Mouse (Mus musculus): Measurements from ENCODE around the gene N4bp2l1.
"Not testable (repeated sequence)": the region's sequence is repeated elsewhere in the genome, so short reads cannot be mapped to it uniquely, and the experiment has no call there.

Gene N4bp2l1

DNA sequence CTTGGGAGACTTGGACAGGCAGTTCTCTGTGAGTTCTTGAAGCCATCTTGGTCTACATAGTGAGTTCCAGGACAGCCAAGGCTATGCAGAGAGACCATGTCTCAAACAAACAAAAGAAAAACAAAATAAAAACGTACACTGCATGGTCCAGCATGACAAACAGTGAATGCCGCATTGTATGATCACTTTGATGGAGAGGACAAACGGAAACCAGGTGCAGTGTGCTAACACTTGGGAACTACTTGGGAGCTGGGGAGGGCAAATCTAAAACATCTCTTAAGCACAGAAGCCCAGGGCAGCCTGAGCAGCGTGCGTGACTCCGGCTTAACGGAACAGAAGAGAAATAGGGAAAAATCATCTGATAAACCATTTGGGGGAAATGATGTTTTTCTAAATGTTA is at the start of gene N4bp2l1:
TSS of gene N4bp2l1 (minus strand) at position 101 of the 400 bp plus-strand sequence.
- no peak for DNase-seq (ENCODE audit: low spot score)

DNA sequence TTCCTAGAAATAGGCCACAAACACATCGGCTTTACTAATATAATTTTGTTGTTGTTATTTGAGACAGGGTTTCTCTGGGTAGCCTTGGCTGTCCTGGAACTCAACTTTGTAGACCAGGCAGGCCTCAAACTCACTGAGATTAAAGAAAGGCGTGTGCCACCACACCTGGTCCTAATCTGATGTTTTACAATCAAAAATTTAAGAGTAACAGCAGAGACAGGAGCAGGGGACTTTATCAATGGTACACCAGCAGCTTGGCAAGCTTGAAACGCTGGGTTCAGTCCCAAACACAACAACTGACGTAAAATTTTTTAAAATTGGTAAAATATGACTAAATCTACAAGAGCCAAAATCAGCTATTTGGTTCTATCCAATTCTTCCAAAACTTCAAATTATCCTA is 47.9 kb upstream of the N4bp2l1 start:
- no peak for DNase-seq (ENCODE audit: low spot score)

DNA sequence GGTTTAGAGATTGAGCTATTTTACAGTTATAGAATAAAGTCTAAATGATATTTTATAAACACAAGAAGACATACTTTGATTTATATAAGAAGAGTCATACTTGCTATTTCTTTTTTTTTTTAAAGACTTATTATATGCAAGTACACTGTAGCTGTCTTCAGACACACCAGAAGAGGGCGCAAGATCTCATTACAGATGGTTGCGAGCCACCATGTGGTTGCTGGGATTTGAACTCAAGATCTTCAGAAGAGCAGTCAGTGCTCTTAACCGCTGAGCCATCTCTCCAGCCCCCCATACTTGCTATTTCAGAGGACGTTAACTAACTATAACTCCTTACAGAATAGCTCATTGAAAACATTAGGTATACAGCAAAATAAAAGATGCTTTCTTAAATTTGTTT is 46.4 kb upstream of the N4bp2l1 start:
- DNase-seq (ENCODE audit: low spot score) = not testable (repeated sequence)

DNA sequence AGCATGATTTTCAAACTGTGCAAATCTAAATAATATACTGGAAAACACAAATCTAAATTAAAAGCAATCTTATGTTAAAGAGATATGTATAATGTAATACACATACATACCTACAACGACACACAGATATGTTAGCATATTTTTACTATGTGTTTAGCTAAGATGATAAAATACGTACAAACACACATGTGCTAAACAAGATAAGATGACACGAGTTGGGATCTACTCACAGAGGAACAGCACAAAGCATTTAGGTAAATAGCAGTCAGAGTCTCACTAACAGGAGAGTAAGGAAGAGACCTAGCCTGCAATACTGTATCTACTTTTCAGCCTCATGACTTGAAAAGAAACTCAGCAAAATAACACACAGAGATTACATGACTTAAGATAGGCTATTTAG is 44.5 kb upstream of the N4bp2l1 start:
- no peak for DNase-seq (ENCODE audit: low spot score)

DNA sequence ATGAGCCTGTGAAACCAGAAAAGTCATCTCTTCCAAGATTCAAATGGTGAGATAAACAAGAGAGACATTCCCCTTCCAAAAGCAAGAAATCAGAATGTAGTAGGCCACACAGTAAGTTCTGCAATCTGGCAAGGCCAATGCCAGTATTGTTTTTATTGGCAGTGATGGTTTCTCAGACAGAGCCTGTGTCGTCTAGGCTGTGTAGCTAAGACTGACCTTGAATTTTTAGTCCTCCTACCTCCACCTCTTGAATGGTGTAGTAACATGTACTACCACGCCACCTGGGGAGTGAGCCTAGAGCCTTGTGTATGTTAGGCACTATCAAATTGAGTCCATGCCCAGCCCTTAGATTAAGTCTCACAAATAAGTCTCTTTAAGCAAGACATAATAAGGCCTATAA is 32.7 kb upstream of the N4bp2l1 start:
- DNase-seq (ENCODE audit: low spot score) = no peak

DNA sequence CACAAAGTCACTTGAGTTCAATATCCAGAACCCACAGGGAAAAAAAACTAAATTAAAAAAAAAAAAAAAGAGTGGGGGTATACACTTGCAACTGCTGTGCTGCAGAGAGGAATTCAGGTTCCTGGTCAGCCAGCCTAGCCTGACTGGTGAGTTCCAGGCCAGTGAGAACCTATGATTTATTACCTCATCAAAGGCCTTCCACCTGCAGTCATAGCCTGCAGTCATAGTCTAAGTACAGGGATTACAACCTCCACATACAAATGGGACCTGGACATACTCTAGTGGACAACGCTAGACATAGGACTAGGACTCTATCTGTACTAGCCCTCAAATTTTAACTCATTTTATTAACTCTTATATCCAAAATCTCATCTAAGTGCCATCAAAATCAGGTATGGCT is 32.3 kb upstream of the N4bp2l1 start:
- no peak for DNase-seq (ENCODE audit: low spot score)

DNA sequence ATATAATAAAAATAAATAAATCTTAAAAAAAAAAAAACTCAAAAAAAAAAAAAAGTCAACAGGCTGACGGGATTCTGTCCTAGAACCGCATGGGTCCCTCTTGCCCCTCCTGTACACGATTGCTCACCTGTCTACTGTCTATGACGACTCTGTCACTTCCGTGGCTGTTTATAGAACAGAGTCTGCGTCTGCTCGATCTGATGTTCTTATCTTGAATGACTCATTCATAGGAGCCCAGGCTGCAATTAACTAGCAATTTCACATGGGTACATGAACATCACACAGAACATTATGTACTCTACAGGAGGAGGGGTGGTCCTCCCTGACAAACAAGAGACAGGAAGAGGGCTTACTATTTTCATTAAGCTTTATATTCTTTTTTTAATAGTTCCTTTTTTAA is 28.5 kb upstream of the N4bp2l1 start:
- DNase-seq (ENCODE audit: low spot score) = no peak

DNA sequence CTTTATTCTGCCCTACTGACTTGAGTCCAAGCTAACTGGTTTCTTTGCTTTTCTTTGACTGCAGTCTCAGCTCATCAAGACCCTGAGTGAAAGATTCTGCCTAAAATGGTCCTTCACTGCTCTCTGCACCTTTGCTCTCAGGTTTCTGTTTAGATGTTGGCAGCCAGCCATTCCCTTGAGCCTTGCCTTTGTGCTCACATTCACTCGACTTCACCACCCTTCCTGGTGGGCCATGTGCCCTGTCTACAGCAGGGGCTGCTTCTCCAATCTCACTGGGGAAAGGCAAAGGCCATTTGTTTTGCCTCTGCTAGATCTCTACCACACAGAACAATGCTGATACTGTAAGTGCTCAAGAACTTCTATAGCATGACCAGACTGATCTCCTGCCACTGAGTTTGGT is 25.8 kb upstream of the N4bp2l1 start:
- no peak for DNase-seq (ENCODE audit: low spot score)

DNA sequence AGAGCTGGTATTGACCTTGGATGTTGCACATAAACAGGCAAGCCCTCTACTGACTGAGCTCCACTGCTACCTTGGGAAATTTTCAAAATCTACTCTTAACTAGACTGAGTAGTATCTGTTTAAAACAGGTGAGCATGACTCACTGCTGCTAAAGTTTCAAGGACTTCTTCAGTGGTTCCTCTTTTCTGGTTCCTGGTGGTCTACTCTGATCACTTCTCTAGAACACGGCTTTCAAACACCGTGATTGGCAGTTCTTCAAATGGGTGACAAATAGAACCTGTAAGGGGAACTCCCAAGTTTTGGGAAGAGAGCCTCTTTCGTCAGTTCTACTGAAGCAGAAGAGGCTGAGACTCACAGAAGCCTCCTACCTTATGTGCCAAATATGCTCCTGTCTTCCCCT is 24.6 kb upstream of the N4bp2l1 start:
- peak; percentile 4 for DNase-seq (ENCODE audit: low spot score)

DNA sequence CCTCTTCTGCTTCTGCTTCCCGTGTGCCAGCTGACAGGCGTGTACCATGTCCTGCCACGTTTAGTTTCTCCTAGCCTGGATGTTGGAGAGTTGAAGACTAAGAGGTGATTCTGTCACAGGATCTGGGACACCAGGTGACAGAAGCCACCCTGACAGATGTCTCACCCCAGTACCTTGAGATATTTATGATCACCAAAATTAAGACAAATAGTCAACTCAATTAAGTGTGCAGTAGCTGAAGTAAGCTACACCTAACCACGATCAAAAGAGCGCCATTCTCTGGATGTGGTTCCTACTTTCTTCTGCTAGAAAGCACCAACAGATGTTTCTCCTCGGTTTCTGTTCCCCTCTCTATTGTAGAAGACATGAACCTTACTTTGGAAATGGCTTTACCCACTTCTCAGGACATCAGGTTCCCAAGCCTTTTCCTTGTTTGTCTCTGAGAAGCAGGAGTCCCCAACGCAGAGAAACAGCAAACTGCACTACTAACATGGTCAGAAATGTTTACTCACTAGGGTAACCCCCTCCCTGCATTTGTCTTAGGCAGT is 23.7 kb upstream of the N4bp2l1 start:
- DNase-seq (ENCODE audit: low spot score) = no peak

DNA sequence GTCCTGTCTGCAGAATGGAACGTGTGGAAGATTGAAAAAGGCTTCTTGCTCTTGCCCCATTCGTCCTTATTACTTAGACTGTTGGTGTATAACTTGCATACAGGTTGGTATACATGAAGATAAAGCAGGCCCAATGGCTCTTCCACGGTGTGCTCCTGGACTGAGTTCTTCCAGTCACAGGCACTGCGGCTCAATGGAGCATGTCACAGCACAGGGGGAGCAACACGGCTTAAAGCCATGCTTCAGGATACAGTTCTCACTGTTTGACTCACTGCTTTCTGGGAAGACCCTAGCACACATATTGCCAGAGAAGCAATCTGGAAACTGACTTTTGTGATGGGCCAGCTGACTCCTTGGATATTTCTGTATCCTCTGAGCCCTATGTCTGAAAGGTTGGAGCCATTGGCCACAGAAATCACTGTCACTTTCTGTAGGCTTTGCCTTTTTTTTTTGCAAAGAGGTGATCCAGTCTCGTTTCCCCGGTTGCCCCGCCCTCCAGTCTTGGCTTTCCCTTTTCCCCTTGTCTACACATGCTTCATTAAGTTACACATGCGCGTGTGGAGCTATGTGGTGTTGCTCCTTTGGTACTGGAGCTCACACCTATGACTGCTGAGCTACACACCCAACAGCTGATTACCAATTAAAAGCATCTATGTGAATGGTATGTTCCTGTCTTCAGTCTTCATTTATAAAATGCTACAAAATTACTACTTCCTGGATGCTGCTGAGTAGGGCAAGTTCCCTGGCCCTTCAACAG is 21.8 kb upstream of the N4bp2l1 start:
- no peak for DNase-seq (ENCODE audit: low spot score)

DNA sequence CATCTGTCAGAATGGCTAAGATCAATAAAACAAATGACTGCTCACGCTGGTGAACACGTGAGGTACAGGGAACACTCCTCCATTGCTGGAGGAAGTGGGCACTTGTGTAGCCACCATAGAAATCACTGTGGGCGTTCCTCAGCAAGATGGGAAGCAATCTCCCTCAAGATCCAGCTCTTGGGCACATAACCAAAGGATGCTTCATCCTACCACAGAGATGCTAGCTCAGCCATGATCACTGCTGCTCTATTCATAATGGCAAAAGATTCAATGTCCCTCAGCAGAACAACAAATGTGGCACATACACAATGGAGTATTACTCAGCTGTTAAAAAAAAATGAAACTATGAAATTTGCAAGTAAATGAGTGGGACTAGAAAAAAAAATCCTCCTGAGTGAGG is 19.7 kb upstream of the N4bp2l1 start:
- DNase-seq (ENCODE audit: low spot score) = no peak

DNA sequence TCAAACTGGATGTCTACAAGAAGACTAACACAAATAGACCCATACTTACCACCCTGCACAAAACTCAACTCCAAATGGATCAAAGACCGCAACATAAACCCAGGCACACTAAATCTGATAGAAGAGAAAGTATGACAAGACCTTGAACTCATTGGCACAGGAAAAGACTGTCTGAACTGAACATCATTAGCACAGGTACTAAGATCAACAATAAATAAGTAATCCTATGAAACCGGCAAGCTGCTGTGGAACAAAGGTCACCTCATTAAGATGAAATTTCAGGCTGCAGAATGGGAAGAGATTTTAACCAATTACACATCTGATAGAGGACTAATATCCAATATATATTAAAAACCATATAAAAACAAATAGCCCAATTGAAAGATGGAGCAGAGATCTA is 19.2 kb upstream of the N4bp2l1 start:
- no peak for DNase-seq (ENCODE audit: low spot score)

DNA sequence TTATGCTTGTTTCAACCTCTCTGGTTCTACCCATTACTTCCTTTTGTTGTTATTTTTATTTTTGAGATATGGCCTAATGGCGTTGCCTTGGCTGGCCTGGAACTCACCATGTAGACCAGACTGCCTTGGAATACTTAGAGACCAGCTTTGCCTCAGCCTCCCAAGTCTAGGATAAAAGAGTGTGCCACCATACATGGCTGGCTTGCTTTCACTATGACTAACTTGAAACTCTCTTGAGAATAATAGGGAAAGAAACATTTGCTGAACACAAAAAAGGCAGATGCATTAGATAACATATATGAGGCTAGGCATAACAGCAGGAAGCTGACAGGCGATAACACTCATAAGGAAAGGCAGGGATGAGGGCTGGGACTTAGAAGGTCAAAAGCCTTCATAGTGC is 17.1 kb upstream of the N4bp2l1 start:
- DNase-seq (ENCODE audit: low spot score) = no peak

DNA sequence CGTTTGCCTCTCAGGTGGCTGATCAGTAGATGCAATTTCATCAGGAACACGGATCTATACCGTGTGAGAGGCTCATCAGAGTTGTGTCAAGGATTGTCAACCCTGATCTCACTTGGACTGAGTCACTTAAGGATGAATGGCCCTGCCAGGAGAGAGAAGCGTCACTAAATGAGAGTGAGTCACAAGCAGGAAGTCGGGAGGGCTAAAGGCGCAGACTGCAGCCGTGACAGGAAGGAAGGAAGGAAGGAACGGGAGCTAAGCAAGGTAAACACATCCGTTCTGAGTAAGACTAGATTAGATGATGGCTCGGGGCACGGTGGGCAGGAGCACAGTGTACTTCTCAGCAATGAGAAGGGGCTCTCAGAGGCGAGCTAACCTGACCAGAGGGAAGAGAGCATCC is 14.7 kb upstream of the N4bp2l1 start:
- DNase-seq (ENCODE audit: low spot score) = peak; percentile 79

DNA sequence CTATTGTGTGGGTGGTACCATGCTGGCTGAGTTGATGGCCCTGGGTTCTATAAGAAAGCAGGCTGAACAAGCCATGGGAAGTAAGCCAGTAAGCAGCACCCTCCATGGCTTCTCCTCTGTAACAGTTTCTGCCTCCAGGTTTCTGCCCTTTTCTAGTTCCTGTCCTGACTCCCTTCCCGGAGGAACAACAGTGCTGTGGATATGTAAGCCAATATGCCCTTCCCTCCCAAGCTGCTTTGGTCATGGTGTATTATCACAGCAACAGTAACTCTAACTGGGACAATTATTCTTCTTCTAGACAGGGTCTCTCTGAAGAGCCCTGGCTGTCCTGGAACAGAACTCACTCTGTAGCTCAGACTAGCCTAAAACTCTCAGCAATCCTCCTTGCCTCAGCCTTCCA is 14.1 kb upstream of the N4bp2l1 start:
- no peak for DNase-seq (ENCODE audit: low spot score)

DNA sequence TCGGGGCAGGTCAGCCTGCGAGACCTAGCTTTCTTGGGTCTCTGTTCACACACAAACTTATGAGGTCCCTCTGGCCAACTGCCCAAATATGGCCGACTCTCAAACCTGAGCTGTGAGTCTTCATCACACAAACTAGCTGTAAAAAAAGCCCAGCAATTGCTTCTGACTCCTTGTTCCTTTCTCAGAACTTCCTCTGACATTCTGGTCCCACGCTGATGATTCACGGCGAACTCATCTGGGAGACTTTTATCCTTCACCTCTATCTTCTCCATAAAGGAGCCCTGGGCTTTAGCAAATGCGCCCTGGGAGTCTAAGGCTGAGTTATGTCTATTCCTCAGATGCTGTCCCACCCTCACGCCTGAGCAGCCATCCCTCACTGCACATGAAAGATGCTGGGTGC is 10.6 kb upstream of the N4bp2l1 start:
- DNase-seq (ENCODE audit: low spot score) = no peak

DNA sequence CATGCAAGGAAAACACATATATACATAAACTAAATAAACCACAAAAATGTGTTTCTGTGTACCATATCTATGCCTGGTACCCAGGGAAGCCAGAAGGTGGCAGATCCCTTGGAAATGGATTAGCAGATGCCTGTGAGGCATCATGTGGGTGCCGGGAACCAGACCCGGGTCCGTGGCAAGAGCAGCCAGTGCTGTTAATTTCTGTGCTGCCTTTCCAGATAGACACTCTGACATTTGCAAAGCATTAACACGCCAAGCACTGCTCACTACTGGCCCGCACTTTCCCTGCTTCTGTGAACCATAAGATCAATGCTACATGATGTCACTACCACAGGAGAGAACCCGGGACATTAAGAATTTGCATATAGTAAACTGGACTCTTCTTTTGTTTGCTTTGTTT is 9.1 kb upstream of the N4bp2l1 start:
- no peak for DNase-seq (ENCODE audit: low spot score)

DNA sequence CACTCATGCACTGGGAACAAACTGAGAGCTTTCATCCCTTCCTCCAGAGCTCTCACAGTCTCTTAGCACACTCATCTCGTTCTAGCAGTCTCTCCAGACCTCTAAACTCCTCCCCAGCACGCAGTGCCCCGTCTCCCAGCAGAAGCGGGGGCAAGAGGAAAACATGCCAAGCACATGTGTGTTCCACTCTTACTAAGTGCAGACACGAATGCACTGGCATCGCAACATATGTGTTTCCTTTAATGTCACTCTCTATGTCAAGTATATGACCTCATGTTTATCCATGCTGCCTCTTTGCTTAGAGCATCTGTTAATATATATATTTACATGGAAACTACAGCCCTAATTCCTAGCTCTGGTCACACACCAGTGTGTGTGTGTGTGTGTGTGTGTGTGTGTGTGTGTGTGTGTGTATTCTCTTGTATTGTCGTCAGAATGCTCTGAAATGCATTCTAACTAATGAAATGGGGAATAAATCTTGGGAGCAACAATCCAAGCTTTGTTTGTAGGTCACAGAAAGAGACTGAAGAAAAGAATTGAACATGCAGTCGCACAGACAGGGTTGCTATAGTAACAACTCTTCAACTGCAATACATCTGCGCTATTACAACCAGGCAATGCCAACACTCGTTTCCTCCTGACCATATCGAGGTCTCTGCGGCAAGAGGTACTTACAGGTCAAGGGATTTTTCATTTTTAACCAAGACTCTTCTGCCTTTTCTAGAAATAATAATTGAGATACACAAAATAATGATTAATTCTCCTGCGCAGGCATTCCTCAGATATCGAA is 4.6 kb upstream of the N4bp2l1 start:
- peak; percentile 20 for DNase-seq (ENCODE audit: low spot score)

DNA sequence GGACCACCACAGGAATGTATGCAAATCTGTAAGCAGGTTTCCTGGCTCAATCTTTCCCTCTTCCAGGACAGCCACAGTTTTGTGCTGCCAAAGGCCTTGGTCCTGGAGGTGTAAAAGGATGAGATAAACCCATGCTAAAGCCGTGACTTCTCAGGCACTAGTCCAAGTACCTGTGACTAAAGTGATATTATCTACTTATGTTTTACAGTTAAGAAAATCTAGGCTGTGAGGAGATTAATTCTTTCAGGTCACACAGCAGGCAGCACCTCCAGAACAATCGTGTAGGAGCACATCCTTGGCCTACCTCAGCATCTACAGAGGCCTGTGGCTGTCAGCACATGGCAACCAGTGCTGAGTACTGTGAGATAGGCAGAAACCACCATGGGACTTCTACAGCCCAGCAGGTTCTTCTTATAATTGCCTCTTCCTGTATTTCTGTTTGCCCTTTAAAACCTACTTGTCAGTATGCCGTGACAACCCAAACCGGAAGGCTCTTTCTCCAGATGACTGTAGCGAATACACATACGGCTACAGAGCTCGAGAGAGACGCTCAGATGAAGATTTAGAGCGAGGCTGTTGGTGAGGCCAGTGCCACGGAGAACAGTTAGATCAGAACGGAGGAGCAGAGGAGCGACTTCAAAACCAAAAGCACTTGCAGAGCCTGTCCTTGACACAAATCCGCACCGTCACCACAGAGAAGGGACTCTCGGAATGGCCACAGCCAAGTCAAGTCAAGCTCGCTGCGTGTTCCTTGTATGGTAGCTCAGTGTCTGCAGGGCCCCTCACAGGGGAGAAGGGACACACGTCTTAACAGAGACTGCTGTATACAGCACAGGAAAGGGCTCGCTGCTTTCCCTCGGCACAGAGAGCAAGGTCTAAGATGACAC is 3.8 kb upstream of the N4bp2l1 start:
- DNase-seq (ENCODE audit: low spot score) = peak; percentile 73

DNA sequence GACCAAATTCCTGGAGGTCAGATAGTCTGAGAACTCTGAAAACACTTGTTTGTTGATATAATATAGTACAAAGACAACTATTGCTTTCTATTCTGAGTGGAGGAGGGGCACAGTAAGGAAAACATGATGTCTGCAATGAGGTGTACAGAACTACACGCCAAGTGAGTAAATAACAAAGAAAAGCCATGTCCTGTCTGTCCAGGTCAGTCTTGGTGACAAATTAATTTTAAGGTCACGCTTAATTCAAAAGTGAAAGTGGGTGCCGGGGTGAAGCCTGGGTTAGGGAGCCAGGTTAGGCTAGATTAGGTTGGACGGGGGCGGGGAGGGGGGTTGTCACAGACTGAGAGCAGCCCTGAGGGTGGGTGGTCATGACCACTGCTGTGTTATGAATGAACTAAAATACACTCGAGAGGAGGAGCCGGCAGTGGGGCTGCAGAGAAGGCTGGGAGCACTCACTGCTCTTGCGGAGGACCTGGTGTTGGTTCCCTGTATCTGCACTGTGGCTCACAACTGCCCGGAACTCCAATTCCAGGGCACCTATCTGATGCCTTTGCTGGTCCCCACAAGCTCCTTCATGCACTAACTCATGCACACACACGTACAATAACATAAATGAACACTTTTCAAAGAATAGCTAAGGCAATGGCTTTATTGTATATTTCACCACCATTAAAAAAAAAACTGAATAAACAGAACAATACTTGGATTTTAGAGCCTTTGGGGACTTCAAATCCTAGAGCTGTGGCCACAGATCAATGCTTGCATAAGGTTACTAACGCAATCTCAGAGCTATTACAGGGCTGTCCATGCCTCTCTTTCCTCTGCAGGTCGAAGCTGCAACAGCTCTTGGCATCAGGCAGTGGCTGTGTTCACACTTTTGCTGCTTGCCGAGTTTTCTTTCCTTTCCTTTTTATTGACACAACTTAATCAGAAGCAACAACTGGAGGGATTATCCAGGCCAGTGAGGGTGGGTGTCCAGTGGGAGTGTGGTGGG is 2.6 kb upstream of the N4bp2l1 start:
- DNase-seq (ENCODE audit: low spot score) = no peak

Measured in T-cell, adult 2 months (primary cell).